Mouse (Mus musculus) MEL (cell line): ENCODE results near the gene Micall1. TPM values are rescaled to one million over a fixed set of nuclear protein-coding genes. Genes with fewer than 3 reads are reported as not detected.
A peak's percentile ranks its signal among the peaks of the same experiment; 100 is the strongest.

ENCODE experiments used
- DNase-seq: peaks from one replicate; pipeline ENCODE4 v3.0.0; 2011; ENCODE audit warnings: low read depth, low spot score
- H3K27ac ChIP-seq: 2 replicates; pipeline ENCODE4 v1.5.1; 2012; ENCODE audit warnings: low read depth, mild to moderate bottlenecking, control low read depth, low read length, moderate library complexity; ENCODE audit not compliant: control insufficient read depth
- H3K27me3 ChIP-seq, 2 experiments: fragments of 150-350 bp in 1 of 2; sonication (generic) in 1 of 2; 2 replicates each; pipeline ENCODE4 v1.6.1; 2012; ENCODE audit warnings: low read length in 2 of 2, mild to moderate bottlenecking in 2 of 2, improper control_type of control experiment in 1 of 2, moderate library complexity in 1 of 2; ENCODE audit not compliant: insufficient read depth in 2 of 2, control insufficient read depth in 1 of 2
- H3K36me3 ChIP-seq, 2 experiments: 2 replicates each; pipeline ENCODE4 v1.6.1; 2012 to 2014; ENCODE audit warnings: low read length in 2 of 2, improper control_type of control experiment in 1 of 2, inconsistent platforms in 1 of 2, mild to moderate bottlenecking in 1 of 2; ENCODE audit not compliant: insufficient read depth in 2 of 2, control insufficient read depth in 1 of 2
- H3K4me1 ChIP-seq, 2 experiments: fragments of 150-350 bp in 1 of 2; sonication (generic) in 1 of 2; 2 replicates each; pipeline ENCODE4 v1.6.1; 2012; ENCODE audit warnings: low read length in 2 of 2, improper control_type of control experiment in 1 of 2, mild to moderate bottlenecking in 1 of 2; ENCODE audit not compliant: insufficient read depth in 2 of 2, control insufficient read depth in 1 of 2
- H3K4me3 ChIP-seq, 2 experiments: fragments of 150-350 bp in 1 of 2; sonication (generic) in 1 of 2; 2 replicates each; pipeline ENCODE4 v1.5.1; 2012; ENCODE audit warnings: low read depth in 2 of 2, low read length in 2 of 2, mild to moderate bottlenecking in 2 of 2, moderate library complexity in 2 of 2, control low read depth in 1 of 2, improper control_type of control experiment in 1 of 2; ENCODE audit not compliant: control insufficient read depth in 1 of 2, insufficient read depth in 1 of 2
- H3K79me2 ChIP-seq: 2 replicates; pipeline ENCODE4 v1.6.1; 2012; ENCODE audit warnings: mild to moderate bottlenecking, low read length, moderate library complexity; ENCODE audit not compliant: control insufficient read depth, poor library complexity, insufficient read depth
- H3K9ac ChIP-seq: 2 replicates; pipeline ENCODE4 v1.6.1; 2012; ENCODE audit warnings: low read depth, mild to moderate bottlenecking, control low read depth, low read length, moderate library complexity; ENCODE audit not compliant: control insufficient read depth, poor library complexity, severe bottlenecking
- H3K9me3 ChIP-seq: fragments of 150-350 bp; sonication (generic); replicated peaks from 2 replicates; pipeline ENCODE4 v1.6.1; 2012; ENCODE audit warnings: mild to moderate bottlenecking, low read length, improper control_type of control experiment, moderate library complexity; ENCODE audit not compliant: insufficient read depth
- BHLHE40 ChIP-seq: IDR thresholded peaks from 2 replicates; pipeline ENCODE4 v1.6.1; 2012; ENCODE audit warnings: low read depth, mild to moderate bottlenecking, inconsistent platforms, low read length, improper control_type of control experiment, borderline replicate concordance
- CHD1 ChIP-seq: IDR thresholded peaks from 2 replicates; pipeline ENCODE4 v1.6.1; 2012; ENCODE audit warnings: low read depth, mild to moderate bottlenecking, inconsistent platforms, low read length, improper control_type of control experiment
- ELF1 ChIP-seq: IDR thresholded peaks from 2 replicates; pipeline ENCODE4 v1.6.1; 2014; ENCODE audit warnings: low read depth, mild to moderate bottlenecking, inconsistent platforms, low read length, improper control_type of control experiment, moderate library complexity
- GATA1 ChIP-seq: IDR thresholded peaks from 2 replicates; pipeline ENCODE4 v1.6.1; 2011; ENCODE audit warnings: low read depth, low read length, improper control_type of control experiment
- HCFC1 ChIP-seq: IDR thresholded peaks from 2 replicates; pipeline ENCODE4 v1.6.1; 2012; ENCODE audit warnings: low read depth, mild to moderate bottlenecking, inconsistent platforms, low read length, improper control_type of control experiment, moderate library complexity
- KAT2A ChIP-seq: conservative IDR thresholded peaks from 2 replicates; pipeline ENCODE4 v1.6.1; 2012; ENCODE audit warnings: low read depth, low read length, improper control_type of control experiment, inconsistent platforms
- MAX ChIP-seq: IDR thresholded peaks from 2 replicates; pipeline ENCODE4 v1.6.1; 2011; ENCODE audit warnings: low read length, improper control_type of control experiment
- MAZ ChIP-seq: IDR thresholded peaks from 2 replicates; pipeline ENCODE4 v1.6.1; 2012; ENCODE audit warnings: low read depth, mild to moderate bottlenecking, inconsistent platforms, low read length, improper control_type of control experiment
- MEF2A ChIP-seq: IDR thresholded peaks from 2 replicates; pipeline ENCODE4 v1.6.1; 2014; ENCODE audit warnings: low read depth, mild to moderate bottlenecking, inconsistent platforms, low read length, improper control_type of control experiment; ENCODE audit not compliant: poor library complexity, insufficient replicate concordance, severe bottlenecking; ENCODE audit errors: extremely low read depth
- MXI1 ChIP-seq: IDR thresholded peaks from 2 replicates; pipeline ENCODE4 v1.6.1; 2011; ENCODE audit warnings: mild to moderate bottlenecking, low read depth, low read length, improper control_type of control experiment
- MYC ChIP-seq: IDR thresholded peaks from 2 replicates; pipeline ENCODE4 v1.6.1; 2011; ENCODE audit warnings: low read depth, mild to moderate bottlenecking, low read length, improper control_type of control experiment, moderate library complexity
- NELFE ChIP-seq: IDR thresholded peaks from 2 replicates; pipeline ENCODE4 v1.6.1; 2011; ENCODE audit warnings: low read depth, low read length, improper control_type of control experiment
- NRF1 ChIP-seq: IDR thresholded peaks from 2 replicates; pipeline ENCODE4 v1.6.1; 2014; ENCODE audit warnings: low read depth, mild to moderate bottlenecking, inconsistent platforms, low read length, improper control_type of control experiment, moderate library complexity; ENCODE audit not compliant: poor library complexity, insufficient read depth, severe bottlenecking
- POLR2A ChIP-seq, 2 experiments: IDR thresholded peaks; 2 replicates each; pipeline ENCODE4 v1.6.1; 2011 to 2012; ENCODE audit warnings: low read length in 2 of 2, mild to moderate bottlenecking in 2 of 2, control low read depth in 1 of 2, improper control_type of control experiment in 1 of 2, low read depth in 1 of 2, moderate library complexity in 1 of 2; ENCODE audit not compliant: control insufficient read depth in 1 of 2, insufficient read depth in 1 of 2, poor library complexity in 1 of 2
- POLR2AphosphoS2 ChIP-seq: IDR thresholded peaks from 2 replicates; pipeline ENCODE4 v1.6.1; 2011; ENCODE audit warnings: low read length, improper control_type of control experiment
- RCOR1 ChIP-seq: IDR thresholded peaks from 2 replicates; pipeline ENCODE4 v1.6.1; 2012; ENCODE audit warnings: low read depth, mild to moderate bottlenecking, inconsistent platforms, low read length, improper control_type of control experiment
- SIN3A ChIP-seq: IDR thresholded peaks from 2 replicates; pipeline ENCODE4 v1.6.1; 2012; ENCODE audit warnings: low read length, improper control_type of control experiment, inconsistent platforms
- TBP ChIP-seq: IDR thresholded peaks from 2 replicates; pipeline ENCODE4 v1.8.0; 2011; ENCODE audit warnings: low read depth, low read length, improper control_type of control experiment
- UBTF ChIP-seq: IDR thresholded peaks from 2 replicates; pipeline ENCODE4 v1.6.1; 2012; ENCODE audit warnings: low read depth, mild to moderate bottlenecking, inconsistent platforms, low read length, improper control_type of control experiment, moderate library complexity, borderline replicate concordance; ENCODE audit not compliant: insufficient read depth
- USF1 ChIP-seq: IDR thresholded peaks from 2 replicates; pipeline ENCODE4 v1.6.1; 2014; ENCODE audit warnings: low read depth, mild to moderate bottlenecking, inconsistent platforms, low read length, improper control_type of control experiment, moderate library complexity
- ZMIZ1 ChIP-seq: IDR thresholded peaks from 2 replicates; pipeline ENCODE4 v1.6.1; 2012; ENCODE audit warnings: low read depth, mild to moderate bottlenecking, inconsistent platforms, low read length, improper control_type of control experiment, moderate library complexity
- polyA plus RNA-seq, 2 experiments: library from polyadenylated mRNA; stranded (reverse) in 1 of 2; unstranded in 1 of 2; fragments of >175 nt in 1 of 2; fragments of >200 nt in 1 of 2; gene quantifications; 2 replicates each; pipeline versions ENCODE4 v1.2.1 to v1.2.4; 2012; ENCODE audit warnings: low replicate concordance in 2 of 2, low read depth in 1 of 2; ENCODE audit not compliant: insufficient read length in 2 of 2, insufficient read depth in 1 of 2, missing spikeins in 1 of 2
- total RNA-seq: library from RNA; depleted of rRNA; stranded (reverse); fragments of 300-350 nt; gene quantifications from 2 replicates; pipeline ENCODE4 v1.2.3, GENCODE M21; 2012

Gene Micall1
- total and polyA plus RNA-seq, 3 experiments, result 4.8 to 13.5 TPM; not detected in 1

DNA sequence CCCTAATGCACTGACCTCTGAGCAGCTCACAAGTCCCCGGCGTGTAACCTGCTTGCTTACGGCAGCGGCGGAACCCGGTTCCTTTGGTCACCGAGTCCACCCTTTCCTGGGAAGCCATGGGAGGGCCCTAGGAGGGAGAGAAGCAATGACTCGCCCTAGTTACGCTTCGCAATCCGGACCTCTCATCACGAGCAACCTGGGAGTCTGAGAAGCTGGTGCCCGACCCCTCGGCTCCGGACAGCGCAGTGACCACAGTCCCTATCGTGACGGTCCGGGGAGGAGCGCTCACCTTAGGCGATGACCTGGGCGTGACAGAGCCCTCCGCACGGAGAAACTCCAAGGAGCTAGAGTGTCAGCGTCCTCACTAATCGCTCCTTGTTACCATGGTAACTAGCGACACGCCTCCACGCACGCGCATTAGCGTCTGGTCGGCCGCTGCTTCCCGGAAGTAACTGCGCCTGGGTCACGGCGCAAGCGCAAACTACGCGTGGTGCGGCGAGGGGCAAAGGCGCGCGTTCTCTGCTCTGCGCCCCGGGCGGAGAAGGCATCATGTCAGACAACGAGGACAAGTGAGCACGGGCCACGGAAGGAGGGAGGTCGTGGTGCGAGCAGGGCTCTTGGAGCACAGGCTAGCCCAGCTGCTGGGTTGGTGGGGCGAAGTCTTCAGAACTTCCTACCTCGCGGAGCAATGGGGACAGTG, 32.3 kb downstream of the Micall1 start, which contains the start of the genes Polr2f and 1700088E04Rik:
Gene Polr2f, plus strand, starts transcription at position 144 of the 700 bp plus-strand sequence.
Gene 1700088E04Rik, minus strand, starts transcription at position 388 of the 700 bp plus-strand sequence.
- peak; percentile 43; the same call in 1 of the 2 replicates for TF ChIP-seq MAZ
- TF ChIP-seq MAX, result peak; percentile 83
- TF ChIP-seq HCFC1, result peak; percentile 87
- peak; percentile 85 to 97 for TF ChIP-seq POLR2A (IDR thresholded peaks at IDR 0.05; ENCODE audit: control insufficient read depth in 1 of 2, insufficient read depth in 1 of 2, low read depth in 1 of 2, low read length in 2 of 2, poor library complexity in 1 of 2)
- no peak for TF ChIP-seq UBTF
- TF ChIP-seq SIN3A, result peak; percentile 97
- no peak for TF ChIP-seq RCOR1
- peak; percentile 97 for TF ChIP-seq NELFE
- no peak for TF ChIP-seq CHD1
- peak; percentile 95 for TF ChIP-seq MXI1
- no peak for TF ChIP-seq BHLHE40
- TF ChIP-seq TBP, result 0 out of 2 replicates have a peak, but pooled peaks have one; percentile 12
- TF ChIP-seq NRF1, result peak; percentile 95
- 0 out of 2 replicates have a peak, but pooled peaks have one; percentile 33 for TF ChIP-seq GATA1
- no peak; the same call in 1 of the 2 replicates for TF ChIP-seq KAT2A
- TF ChIP-seq ZMIZ1, result 0 out of 2 replicates have a peak, but pooled peaks have one; percentile 74
- no peak for TF ChIP-seq MEF2A
- TF ChIP-seq ELF1, result peak; percentile 98
- peak; percentile 77 for TF ChIP-seq MYC
- no peak for TF ChIP-seq USF1
- TF ChIP-seq POLR2AphosphoS2, result peak; percentile 93
- TF ChIP-seq, all 39 proteins: peak for 14
- Histone ChIP-seq H3K9me3 (no peaks in the 10 kb centered on the region), H3K27me3 (no peaks in the 10 kb centered on the region), H3K79me2 (peaks cover 23% of the 10 kb centered on the region), H3K36me3 (peaks cover 3 to 6% of the 10 kb centered on the region in 2 experiments; a peak in 3 of 4 replicates), H3K9ac (peak within 1 kb of the TSS; percentile 85), H3K4me3 (peak within 1 kb of the TSS; percentile 84 to 88), H3K27ac (peak within 1 kb of the TSS; percentile 45), H3K4me1 (peaks cover 3 to 9% of the 10 kb centered on the region in 2 experiments; a peak in 2 of 4 replicates)
- DNase-seq, result peak; percentile 96
